Mouse (Mus musculus): ENCODE data around the gene Wdr37. TPM values are rescaled to one million over a fixed set of nuclear protein-coding genes. Genes with fewer than 3 reads are reported as not detected.

The Wdr37 gene
- total RNA-seq, 2 experiments from 2014 or later = 25.6 to 34.8 TPM

GRCm38 (mm10) chr13:8782636-8783035, 89.1 kb downstream of the Wdr37 start:
- intact Hi-C loops (cut with DNase I; ENCODE audit: low total_unique reads) = no loop called here
- DNase-seq = no peak

- DNase-seq = peak; percentile 15
- intact Hi-C loops (cut with DNase I; ENCODE audit: low total_unique reads) = no loop called here
These were observed 91.3 kb downstream of the Wdr37 start for GRCm38 (mm10) chr13:8780441-8780840.

GRCm38 (mm10) chr13:8770616-8771015, 101.1 kb downstream of the Wdr37 start:
- no peak for DNase-seq
- intact Hi-C loops (cut with DNase I; ENCODE audit: low total_unique reads) = no loop called here

- DNase-seq = no peak
- intact Hi-C loops (cut with DNase I; ENCODE audit: low total_unique reads) = no loop called here
These were observed 102.0 kb downstream of the Wdr37 start for GRCm38 (mm10) chr13:8769654-8770227.

- intact Hi-C loops (cut with DNase I; ENCODE audit: low total_unique reads) = no loop called here
- DNase-seq = no peak
These were observed 110.8 kb downstream of the Wdr37 start for GRCm38 (mm10) chr13:8760940-8761339.

Small RNAs within 50 kb of the gene (microRNA-seq; reads per million reads assigned to microRNA genes)
- gene Gm22750 = 0 reads per million in 2 experiments

Other genes with a start within 250 kb of the Wdr37 start
- gene Idi1, start 13.6 kb upstream of the Wdr37 start, total RNA-seq (2021) = 1 to 10 TPM; 4.7 to 9.1 TPM
- gene Gm9745, start 76.3 kb upstream of the Wdr37 start, total RNA-seq (2021) = not detected
- not detected for gene Idi2, start 81.0 kb upstream of the Wdr37 start, total RNA-seq (2021)
- gene Gtpbp4, start 124.2 kb upstream of the Wdr37 start, total RNA-seq (2021) = 10 to 100 TPM; 38.6 to 41.5 TPM
- 10 to 100 TPM; 58.9 to 63.9 TPM for gene Larp4b, start 222.0 kb upstream of the Wdr37 start, total RNA-seq (2021)

Data from gastrocnemius, postnatal 14 days (tissue).